Mouse (Mus musculus) stomach, postnatal 0 days (tissue): Measurements from ENCODE around the gene Abca17. TPM values are rescaled to one million over a fixed set of nuclear protein-coding genes. Genes with fewer than 3 reads are reported as not detected.

Source experiments
- ATAC-seq: fragments of 200-750 bp; cut with Nextera tagmentation; 2 replicates; pipeline ENCODE4 v1.8.0; 2017; ENCODE audit not compliant: low FRiP score, low TSS enrichment
- DNase-seq: peaks from one replicate; pipeline ENCODE4 v3.0.0-alpha.2; 2016; ENCODE audit warnings: low spot score
- H3K27ac ChIP-seq: fragments of 300-500 bp; sonication (generic); replicated peaks from 2 replicates; pipeline ENCODE4 v1.5.1; 2014; ENCODE audit warnings: mild to moderate bottlenecking, control low read depth
- H3K27me3 ChIP-seq: fragments of 300-500 bp; sonication (generic); 2 replicates; pipeline ENCODE4 v1.6.1; 2014; ENCODE audit warnings: low read length; ENCODE audit not compliant: control insufficient read depth, insufficient read depth
- H3K36me3 ChIP-seq: fragments of 300-500 bp; sonication (generic); 2 replicates; pipeline ENCODE4 v1.6.1; 2014; ENCODE audit warnings: low read length, mixed read lengths; ENCODE audit not compliant: control insufficient read depth, insufficient read depth
- H3K4me1 ChIP-seq: fragments of 300-500 bp; sonication (generic); replicated peaks from 2 replicates; pipeline ENCODE4 v1.6.1; 2014; ENCODE audit warnings: antibody characterized with exemption; ENCODE audit not compliant: control insufficient read depth, insufficient read depth
- H3K4me2 ChIP-seq: fragments of 300-500 bp; sonication (generic); replicated peaks from 2 replicates; pipeline ENCODE4 v1.6.1; 2014; ENCODE audit warnings: low read depth, mild to moderate bottlenecking, control low read depth, moderate library complexity
- H3K4me3 ChIP-seq: fragments of 300-500 bp; sonication (generic); 2 replicates; pipeline ENCODE4 v1.5.1; 2014; ENCODE audit warnings: low read depth, low read length, control low read depth
- H3K9ac ChIP-seq: fragments of 300-500 bp; sonication (generic); 2 replicates; pipeline ENCODE4 v1.6.1; 2014; ENCODE audit warnings: mild to moderate bottlenecking, low read length, control low read depth, mixed read lengths
- H3K9me3 ChIP-seq: fragments of 300-500 bp; sonication (generic); 2 replicates; pipeline ENCODE4 v1.6.1; 2016; ENCODE audit warnings: low read length; ENCODE audit not compliant: control insufficient read depth
- CTCF ChIP-seq: IDR thresholded peaks from 2 replicates; pipeline ENCODE4 v1.5.1; 2016; ENCODE audit warnings: antibody characterized with exemption, low read depth, mild to moderate bottlenecking, moderate library complexity
- EP300 ChIP-seq: optimal IDR thresholded peaks from 2 replicates; pipeline ENCODE3; 2016; ENCODE audit warnings: antibody characterized with exemption
- WGBS: fragments of 180-500 bp; shearing (Covaris S2); extraction: QIAGEN DNeasy Blood & Tissue Kit; methylation state at CpG from one replicate; pipeline ENCODE4 v1.1.7; 2014; 5-methylcytosine and 5-hydroxymethylcytosine counted together
- polyA plus RNA-seq: library from polyadenylated mRNA; unstranded; fragments of >200 nt; fragmentation: Nextera tagmentation; extraction: Ambion mirVana; gene quantifications from 2 replicates; pipeline ENCODE4 v1.2.1, GENCODE M21; 2015

Abca17 gene
- polyA plus RNA-seq, 1 experiment from 2014 or later, result not detected

DNA sequence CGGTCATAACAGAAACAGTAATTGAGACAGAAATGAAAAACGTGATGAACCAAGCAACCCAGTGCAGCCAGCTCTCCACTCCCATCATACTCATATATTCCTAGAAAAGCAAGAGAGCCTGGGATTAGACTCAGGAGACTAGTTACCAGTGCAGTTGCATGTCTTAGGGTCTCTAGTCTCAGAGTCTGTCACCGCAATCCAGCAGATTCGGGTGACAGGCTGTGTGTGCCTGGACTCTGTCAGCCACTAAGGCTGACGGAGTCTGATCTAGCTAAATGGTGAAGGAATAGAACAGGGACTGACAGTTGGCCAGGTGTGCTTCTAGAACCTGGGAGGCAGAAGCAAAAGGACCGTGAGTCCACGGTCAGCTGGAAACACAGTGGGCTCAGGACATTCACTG lies 23.2 kb downstream of the Abca17 start:
- H3K4me2 ChIP-seq, result no peak overlapping the region
- TF ChIP-seq CTCF (no peak), EP300 (no peak)
- H3K27me3 ChIP-seq, result no peaks in the 10 kb centered on the region
- DNase-seq, result no peak
- H3K4me3 ChIP-seq, result no peak overlapping the region
- H3K36me3 ChIP-seq, result no peaks in the 10 kb centered on the region
- no peak overlapping the region for H3K27ac ChIP-seq
- no peaks in the 10 kb centered on the region for H3K4me1 ChIP-seq
- H3K9ac ChIP-seq, result no peak overlapping the region
- no peaks in the 10 kb centered on the region for H3K9me3 ChIP-seq
- ATAC-seq, result no peak
- WGBS, result 71% methylated on average over 7 of the region's 7 CpGs

GRCm38 (mm10) chr17:24325051-24325450 lies 25.8 kb downstream of the Abca17 start:
- Histone ChIP-seq H3K4me1 (no peaks in the 10 kb centered on the region), H3K9ac (no peak overlapping the region), H3K27ac (no peak overlapping the region), H3K27me3 (no peaks in the 10 kb centered on the region), H3K9me3 (no peaks in the 10 kb centered on the region), H3K4me2 (no peak overlapping the region), H3K4me3 (no peak overlapping the region), H3K36me3 (no peaks in the 10 kb centered on the region)
- TF ChIP-seq CTCF (no peak), EP300 (no peak)
- DNase-seq (no peak), ATAC-seq (no peak)
- WGBS, result 81% methylated on average over 10 of the region's 10 CpGs

DNA sequence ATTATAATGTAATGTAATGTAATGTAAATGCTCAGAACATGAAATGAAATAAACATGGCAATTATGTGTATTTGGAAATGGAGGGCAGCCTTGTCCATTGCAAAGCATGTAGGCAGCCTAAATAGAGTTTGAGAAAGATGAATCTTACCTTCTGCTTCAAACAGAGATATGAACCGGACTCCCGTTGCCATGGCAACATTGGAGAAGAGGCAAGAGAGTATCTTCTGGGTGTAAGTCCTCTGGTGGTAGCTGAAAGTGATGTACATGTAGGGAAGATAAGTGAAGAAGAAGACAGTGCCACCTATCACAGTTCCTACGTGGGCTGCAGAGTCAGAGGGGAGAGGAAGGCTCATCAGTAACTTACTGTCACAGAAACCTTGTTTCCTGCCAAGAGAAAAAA lies 30.0 kb downstream of the Abca17 start:
- no peak for ATAC-seq
- TF ChIP-seq CTCF, result no peak
- no peak for TF ChIP-seq EP300
- Histone ChIP-seq H3K36me3 (no peaks in the 10 kb centered on the region), H3K9ac (no peak overlapping the region), H3K27ac (no peak overlapping the region), H3K4me1 (no peaks in the 10 kb centered on the region), H3K4me2 (no peak overlapping the region), H3K9me3 (no peaks in the 10 kb centered on the region), H3K27me3 (no peaks in the 10 kb centered on the region), H3K4me3 (no peak overlapping the region)
- DNase-seq, result no peak
- 95% methylated on average over 3 of the region's 3 CpGs for WGBS

DNA sequence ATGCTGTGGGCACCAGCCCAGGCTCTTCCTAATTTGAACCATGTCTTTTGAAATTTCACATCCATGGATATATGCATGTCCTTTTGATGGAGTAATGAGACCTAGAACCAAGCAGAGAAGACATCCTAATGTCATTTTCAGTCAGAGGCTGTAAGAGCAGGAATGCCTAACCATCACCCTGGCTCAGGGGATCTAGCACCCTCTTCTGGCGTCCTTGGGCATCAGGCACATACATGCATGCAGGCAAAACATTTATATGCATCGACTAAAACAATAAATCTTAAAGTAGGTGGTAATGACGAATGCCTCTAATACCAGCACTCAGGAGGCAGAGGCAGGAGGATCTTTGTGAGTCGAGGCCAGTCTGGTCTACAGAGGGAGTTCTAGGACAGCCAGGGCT lies 43.4 kb downstream of the Abca17 start:
- no peak for TF ChIP-seq EP300
- TF ChIP-seq CTCF, result peak; percentile 80

DNA sequence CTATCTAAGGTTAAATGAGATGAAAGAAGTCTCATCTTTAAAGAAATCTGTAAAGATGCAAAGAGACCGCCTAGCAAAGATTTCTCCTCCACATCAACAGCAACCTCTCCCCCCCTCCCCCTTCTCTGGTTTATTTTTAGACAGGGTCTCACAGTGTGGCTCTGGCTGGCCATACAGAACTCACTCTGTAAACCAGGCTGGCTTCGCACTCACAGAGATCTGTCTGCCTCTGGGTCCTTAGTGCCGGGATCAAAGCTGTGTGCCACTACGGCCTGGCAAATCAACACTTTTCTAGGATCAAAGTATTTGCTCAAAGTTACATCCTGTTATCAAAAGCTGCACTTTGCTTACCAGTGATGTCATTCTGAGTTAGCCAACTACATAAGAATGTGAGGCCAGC lies 50.2 kb downstream of the Abca17 start:
- Histone ChIP-seq H3K4me1 (no peaks in the 10 kb centered on the region), H3K4me3 (no peak overlapping the region), H3K9me3 (no peaks in the 10 kb centered on the region), H3K4me2 (no peak overlapping the region), H3K36me3 (no peaks in the 10 kb centered on the region), H3K27me3 (no peaks in the 10 kb centered on the region), H3K9ac (no peak overlapping the region), H3K27ac (no peak overlapping the region)
- no peak for DNase-seq
- TF ChIP-seq EP300, result no peak
- no peak for ATAC-seq
- WGBS, result 60% methylated on average over 4 of the region's 4 CpGs

More for the DNA sequence above, 43.4 kb downstream of the Abca17 start:
- ATAC-seq (no peak), DNase-seq (peak; percentile 28)
- no peaks in the 10 kb centered on the region for H3K36me3 ChIP-seq
- 53% methylated on average over 4 of the region's 4 CpGs for WGBS
- no peaks in the 10 kb centered on the region for H3K4me1 ChIP-seq
- no peak overlapping the region for H3K27ac ChIP-seq
- no peaks in the 10 kb centered on the region for H3K27me3 ChIP-seq
- no peaks in the 10 kb centered on the region for H3K9me3 ChIP-seq
- no peak overlapping the region for H3K4me2 ChIP-seq
- no peak overlapping the region for H3K4me3 ChIP-seq
- H3K9ac ChIP-seq, result no peak overlapping the region

DNA sequence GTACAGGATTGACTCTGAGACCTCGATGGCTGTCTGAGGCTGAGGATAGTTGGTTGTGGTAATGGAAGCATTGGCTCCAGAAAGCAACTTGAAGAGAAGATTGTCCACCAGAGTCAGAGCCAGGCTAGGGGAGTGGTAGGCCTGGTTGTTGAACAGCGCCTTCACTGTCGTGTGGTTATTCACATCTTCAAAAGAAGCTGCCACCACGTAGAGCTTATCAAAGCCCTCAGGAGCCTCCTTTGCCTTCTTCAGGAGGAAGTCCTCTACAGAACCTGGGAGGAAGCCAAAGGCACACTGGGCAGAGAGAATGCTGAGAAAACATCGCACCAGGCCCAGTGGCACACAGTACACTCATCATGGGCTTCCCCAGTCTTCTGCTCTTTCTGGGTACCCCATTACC lies 61.5 kb downstream of the Abca17 start:
- TF ChIP-seq EP300 (no peak), CTCF (no peak)
- DNase-seq (no peak), ATAC-seq (no peak)
- no peaks in the 10 kb centered on the region for H3K4me1 ChIP-seq
- H3K4me2 ChIP-seq, result no peak overlapping the region
- H3K36me3 ChIP-seq, result no peaks in the 10 kb centered on the region
- 77% methylated on average over 5 of the region's 5 CpGs for WGBS
- H3K9ac ChIP-seq, result no peak overlapping the region
- H3K27ac ChIP-seq, result no peak overlapping the region
- no peak overlapping the region for H3K4me3 ChIP-seq
- no peaks in the 10 kb centered on the region for H3K27me3 ChIP-seq
- H3K9me3 ChIP-seq, result no peaks in the 10 kb centered on the region
